Mouse (Mus musculus) kidney, adult 2 months (tissue): ENCODE measurements around the gene Atp6v1e1.

Experiments used
- CTCF ChIP-seq: fragments of 200-500 bp; conservative IDR thresholded peaks from 2 replicates; pipeline ENCODE4 v1.5.1; 2011; ENCODE audit warnings: low read depth, mild to moderate bottlenecking, control low read depth, low read length, moderate library complexity, mixed read lengths; ENCODE audit not compliant: insufficient read depth, insufficient read length
- POLR2A ChIP-seq: fragments of 200-500 bp; IDR thresholded peaks from one replicate; pipeline ENCODE4 v1.6.1; 2011; ENCODE audit warnings: low read depth, low read length, control low read depth

DNA sequence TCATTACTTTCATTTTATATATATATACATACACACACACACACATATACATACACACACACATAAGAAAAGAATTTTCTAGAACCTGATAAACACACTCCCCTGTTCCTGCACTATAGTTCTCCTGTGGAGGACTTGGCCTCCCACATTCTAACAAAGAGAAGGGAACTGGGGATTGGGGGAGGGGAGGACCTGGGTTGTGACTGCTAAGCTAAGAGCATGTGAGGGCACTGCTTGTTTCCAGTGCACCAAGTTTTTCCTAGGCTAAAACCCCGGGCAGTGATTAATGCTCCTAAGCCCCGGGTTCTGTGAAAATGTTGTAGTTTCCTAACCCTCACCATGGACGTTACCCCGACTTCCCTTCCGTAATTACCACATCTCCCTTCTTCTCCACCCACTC is 2.4 kb downstream of the Atp6v1e1 start:
- no peak for TF ChIP-seq POLR2A
- no peak for TF ChIP-seq CTCF
